17 mouse cellular contexts compared by ENCODE assay signal in genomic region chr12:35317046-35317445, GRCm38 (mm10).
DNase-seq lines count a peak whose midpoint lies in the region; ATAC-seq and TF ChIP-seq lines count a peak whose summit lies in the region.
"Had no signal": no experiment of that assay in that cellular context is flagged by ENCODE, and none has a peak within 500 bp of the region (broad histone marks: within the 10 kb centered on the region; RNA-seq: fewer than 3 reads in every experiment).

No protein-coding gene starts in this region.

- H3K4me2 ChIP-seq in kidney, embryonic 15.5 days: no peak overlapping the region
- peak overlapping the region; percentile 71 for H3K4me2 ChIP-seq in myocyte (ENCODE audit: low read depth)
- H3K4me2 ChIP-seq: forebrain, embryonic 13.5 days; hindbrain, embryonic 14.5 days had no signal

- no peak for TF ChIP-seq CTCF in heart, adult 2 months (IDR thresholded peaks at IDR 0.05)

- intact Hi-C loops in heart, adult 2 months (cut with DNase I): no loop called here
- intact Hi-C loops in heart, postnatal 25 days (cut with DNase I): loop anchor here (5.0 to 10.0 kb wide), 3 partner anchors 145 to 428 kb away; no protein-coding TSS in a partner anchor

- no peaks in the 10 kb centered on the region for H3K79me2 ChIP-seq in heart, adult 2 months (replicated peaks; ENCODE audit: control insufficient read depth, insufficient read depth, low read length)
- H3K79me2 ChIP-seq in myocyte (ENCODE audit: control insufficient read depth, insufficient read depth): no peaks in the 10 kb centered on the region

- H3K9me3 ChIP-seq in kidney, embryonic 15.5 days (replicated peaks): no peaks in the 10 kb centered on the region
- H3K9me3 ChIP-seq: forebrain, embryonic 13.5 days had no signal

- WGBS in heart, adult 2 months: 35% methylated on average over 3 of the region's 3 CpGs
- WGBS in kidney, embryonic 15.5 days: 22% methylated on average over 3 of the region's 3 CpGs

- ATAC-seq in kidney, embryonic 15.5 days (replicated peaks; ENCODE audit: low FRiP score): no peak
- ATAC-seq: forebrain, embryonic 13.5 days; intestine, embryonic 16.5 days had no signal

- TF ChIP-seq POLR2A in heart, adult 2 months (IDR thresholded peaks at IDR 0.05; ENCODE audit: insufficient read depth, low read depth, low read length): no peak
- no peak for TF ChIP-seq POLR2A in myocyte (IDR thresholded peaks at IDR 0.05; ENCODE audit: insufficient read length, low read depth)

- no peak for TF ChIP-seq EP300 in heart, adult 2 months (IDR thresholded peaks at IDR 0.05; ENCODE audit: insufficient read depth, low read depth, low read length)

- no peaks in the 10 kb centered on the region for H3K36me3 ChIP-seq in heart, adult 2 months (ENCODE audit: control insufficient read depth, insufficient read depth, low read length)
- H3K36me3 ChIP-seq in kidney, embryonic 15.5 days: no peaks in the 10 kb centered on the region
- H3K36me3 ChIP-seq in myocyte (ENCODE audit: control insufficient read depth, insufficient read depth): no peaks in the 10 kb centered on the region

- H3ac ChIP-seq in myocyte (ENCODE audit: control insufficient read depth, insufficient read length): no peak overlapping the region

- no peak overlapping the region for H3K9ac ChIP-seq in heart, adult 2 months (ENCODE audit: low read depth, low read length)
- H3K9ac ChIP-seq in kidney, embryonic 15.5 days: no peak overlapping the region
- H3K9ac ChIP-seq: forebrain, embryonic 13.5 days; hindbrain, embryonic 14.5 days; liver, embryonic 14.5 days had no signal

- H3K4me1 ChIP-seq in heart, adult 2 months (ENCODE audit: control insufficient read depth, insufficient read depth, low read length): peaks cover 2% of the 10 kb centered on the region
- peaks cover 4% of the 10 kb centered on the region; the same call in 1 of the 2 replicates for H3K4me1 ChIP-seq in kidney, embryonic 15.5 days

- peak overlapping the region; percentile 2 for H3K27ac ChIP-seq in heart, adult 2 months
- peak overlapping the region; percentile 73 for H3K27ac ChIP-seq in kidney, embryonic 15.5 days
- H3K27ac ChIP-seq: forebrain, embryonic 13.5 days; hindbrain, embryonic 14.5 days; liver, embryonic 14.5 days had no signal

- no peak for DNase-seq in heart, adult 2 months
- no peak for DNase-seq in heart, postnatal 25 days (ENCODE audit: low spot score)
- DNase-seq in kidney, adult 8-10 months: no peak
- peak; percentile 24 for DNase-seq in lung, postnatal 25 days (ENCODE audit: low spot score)
- DNase-seq in lung, postnatal 10 days: no peak
- no peak for DNase-seq in thymus, postnatal 36 days
- DNase-seq: adrenal gland, adult 8-10 months; cerebellum, adult 11-12 months; cerebellum, postnatal 36 days; left cerebral cortex, postnatal 4 days; right cerebral cortex, adult 18-20 months had no signal

- H3K4me3 ChIP-seq in heart, adult 2 months: no peak overlapping the region
- no peak overlapping the region for H3K4me3 ChIP-seq in kidney, embryonic 15.5 days (replicated peaks)
- H3K4me3 ChIP-seq in myocyte: no peak overlapping the region
- H3K4me3 ChIP-seq: forebrain, embryonic 13.5 days had no signal

- no peaks in the 10 kb centered on the region for H3K27me3 ChIP-seq in heart, adult 2 months (ENCODE audit: control insufficient read depth, insufficient read depth, low read length)
- no peaks in the 10 kb centered on the region for H3K27me3 ChIP-seq in kidney, embryonic 15.5 days
- no peaks in the 10 kb centered on the region for H3K27me3 ChIP-seq in myocyte (ENCODE audit: control insufficient read depth, insufficient read depth, insufficient read length)
- H3K27me3 ChIP-seq: forebrain, embryonic 13.5 days had no signal

TF ChIP-seq in myocyte, 11 proteins besides CTCF, POLR2A, EP300 and RAD21:
- TF ChIP-seq TCF12 (IDR thresholded peaks at IDR 0.05; ENCODE audit: insufficient read depth, poor library complexity, severe bottlenecking) (no peak), SRF (IDR thresholded peaks at IDR 0.05; ENCODE audit: control insufficient read depth, insufficient read length, low read depth) (no peak), CEBPB (IDR thresholded peaks at IDR 0.05; ENCODE audit: insufficient read depth, poor library complexity, severe bottlenecking) (no peak), MAX (IDR thresholded peaks at IDR 0.05; ENCODE audit: low read depth) (no peak), MYOG (IDR thresholded peaks at IDR 0.05; ENCODE audit: control insufficient read depth in 1 of 3, insufficient read depth in 1 of 3, insufficient read length in 2 of 3, low read depth in 2 of 3) (no peak), E2F4 (IDR thresholded peaks at IDR 0.05; ENCODE audit: insufficient read depth) (no peak), TCF3 (IDR thresholded peaks at IDR 0.05; ENCODE audit: insufficient read length, low read depth) (no peak), REST (IDR thresholded peaks at IDR 0.05; ENCODE audit: insufficient read depth, insufficient read length) (no peak), POLR2AphosphoS2 (IDR thresholded peaks at IDR 0.05; ENCODE audit: insufficient read length, low read depth) (no peak), MYOD1 (IDR thresholded peaks at IDR 0.05; ENCODE audit: control insufficient read depth in 1 of 3, insufficient read length in 2 of 3, low read depth in 2 of 3) (no peak), USF1 (IDR thresholded peaks at IDR 0.05; ENCODE audit: low read depth) (no peak)
